Mouse (Mus musculus): Measurements from ENCODE around the gene Tmem205.

Gene Tmem205

GRCm38 (mm10) chr9:21917493-21918034, 9.8 kb downstream of the Tmem205 start:
- in situ Hi-C loops (cut with MboI, MseI), result no loop called here

- in situ Hi-C loops (cut with MboI, MseI), result no loop called here
Measured at GRCm38 (mm10) chr9:21916851-21917492, 10.4 kb downstream of the Tmem205 start.

- in situ Hi-C loops (cut with MboI, MseI), result no loop called here
Measured at GRCm38 (mm10) chr9:21909474-21910223, 17.7 kb downstream of the Tmem205 start.

- in situ Hi-C loops (cut with MboI, MseI), result no loop called here
Measured at GRCm38 (mm10) chr9:21908216-21908615, 19.1 kb downstream of the Tmem205 start.

- in situ Hi-C loops (cut with MboI, MseI), result no loop called here
Measured at GRCm38 (mm10) chr9:21904031-21904430, 23.3 kb downstream of the Tmem205 start.

- in situ Hi-C loops (cut with MboI, MseI), result no loop called here
Measured at GRCm38 (mm10) chr9:21901223-21901820, 26.0 kb downstream of the Tmem205 start.

GRCm38 (mm10) chr9:21889229-21889628, 38.1 kb downstream of the Tmem205 start:
- in situ Hi-C loops (cut with MboI, MseI), result no loop called here

GRCm38 (mm10) chr9:21876601-21877000, 50.8 kb downstream of the Tmem205 start:
- in situ Hi-C loops (cut with MboI, MseI), result no loop called here

GRCm38 (mm10) chr9:21872204-21872603, 55.2 kb downstream of the Tmem205 start:
- in situ Hi-C loops (cut with MboI, MseI), result no loop called here

Measured in T-helper 1 cell (primary cell).